Mouse (Mus musculus) bone marrow, adult 2 months (tissue): ENCODE measurements around the gene Rfx2.

Experiments
- CTCF ChIP-seq: fragments of 200-500 bp; IDR thresholded peaks from 2 replicates; pipeline ENCODE4 v1.5.1; 2011; ENCODE audit warnings: low read length, control low read depth; ENCODE audit not compliant: control insufficient read depth, insufficient read depth
- POLR2A ChIP-seq: fragments of 200-500 bp; IDR thresholded peaks from 2 replicates; pipeline ENCODE4 v1.6.1; 2011; ENCODE audit warnings: low read depth, mild to moderate bottlenecking, control low read depth, low read length, borderline replicate concordance; ENCODE audit not compliant: control insufficient read depth

DNA sequence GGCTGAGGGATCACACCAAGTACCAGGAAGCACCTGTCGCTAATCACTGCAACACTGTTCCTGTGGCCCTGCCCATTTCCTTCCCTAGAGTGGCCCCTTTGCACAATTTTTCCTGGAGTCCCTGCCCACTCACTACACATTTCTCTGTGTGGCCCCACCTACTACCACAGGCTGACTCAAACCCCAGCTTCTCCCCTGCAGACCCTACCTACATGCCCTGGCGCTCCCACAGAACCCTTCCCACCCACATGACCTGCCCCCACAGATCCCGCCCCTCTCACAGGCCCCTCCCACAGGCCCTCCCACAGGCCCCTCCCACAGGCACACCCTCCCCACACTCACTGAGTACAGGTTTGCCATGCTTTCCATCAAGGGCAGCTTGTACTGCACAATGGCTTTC, 30.4 kb upstream of the Rfx2 start:
- TF ChIP-seq POLR2A (no peak), CTCF (no peak)
